Mouse (Mus musculus) cerebellum, adult 9-10 months (tissue): ENCODE results near the gene Fam178b.
A peak's percentile ranks its signal among the peaks of the same experiment; 100 is the strongest.

ENCODE experiments used
- DNase-seq: peaks from one replicate; pipeline ENCODE4 v3.0.0; 2022

Gene Fam178b

GRCm38 (mm10) chr1:36559888-36560287 lies 123.1 kb downstream of the Fam178b start:
- no peak for DNase-seq

GRCm38 (mm10) chr1:36559256-36559655 lies 123.7 kb downstream of the Fam178b start:
- DNase-seq = no peak

DNA sequence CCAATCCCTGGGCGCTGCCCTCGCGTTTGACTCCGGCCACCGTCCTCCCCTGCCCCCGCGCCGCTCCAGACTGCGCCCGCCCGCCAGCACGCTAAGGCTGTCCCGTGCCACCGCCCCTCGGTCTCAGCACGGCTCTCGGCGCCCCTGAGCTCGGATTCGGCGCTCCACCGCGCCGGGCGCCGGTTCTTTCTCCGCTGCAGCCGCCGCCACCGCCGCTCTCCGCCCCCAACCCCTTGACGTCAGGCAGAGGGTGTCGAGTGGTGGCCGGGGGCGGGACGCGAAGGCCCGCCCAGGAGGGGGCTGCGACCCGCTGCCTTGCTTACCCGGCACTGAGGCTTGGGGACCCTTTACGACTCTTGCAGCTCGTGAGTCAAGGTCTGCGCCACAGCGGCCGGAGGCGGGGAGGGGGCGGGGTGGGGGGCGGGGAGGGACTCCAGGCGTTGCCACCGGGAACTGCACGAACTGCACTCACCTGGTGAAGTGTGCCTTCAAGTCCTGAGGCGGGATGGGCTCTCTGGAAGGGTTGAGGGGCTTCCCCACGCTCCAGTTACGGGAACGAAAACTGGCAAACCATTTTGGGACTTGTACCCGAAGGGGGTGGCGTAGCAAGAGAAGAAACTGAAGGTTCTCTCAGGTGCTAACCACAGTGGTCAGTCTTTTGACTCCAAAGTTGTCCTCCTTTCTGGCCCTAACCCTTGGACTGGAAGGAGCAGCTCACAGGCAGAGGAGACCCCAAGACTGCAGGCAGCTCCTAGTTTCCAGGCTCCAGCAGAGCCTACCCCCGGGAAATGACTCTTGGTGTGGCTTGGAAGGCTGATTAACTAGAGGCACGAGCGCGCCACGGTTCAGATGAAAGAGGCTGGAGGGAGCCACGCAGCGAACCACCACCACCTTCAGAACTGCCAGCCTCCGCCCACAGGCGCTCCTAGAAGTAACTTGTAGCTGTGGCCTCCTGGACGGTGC lies 124.7 kb downstream of the Fam178b start, which contains the start of gene Sema4c:
Gene Sema4c (minus strand): TSS at position 319 of the 963 bp plus-strand sequence.
- DNase-seq = peak; percentile 69

- peak; percentile 79 for DNase-seq
Observed at GRCm38 (mm10) chr1:36557457-36558011, 125.4 kb downstream of the Fam178b start.

DNA sequence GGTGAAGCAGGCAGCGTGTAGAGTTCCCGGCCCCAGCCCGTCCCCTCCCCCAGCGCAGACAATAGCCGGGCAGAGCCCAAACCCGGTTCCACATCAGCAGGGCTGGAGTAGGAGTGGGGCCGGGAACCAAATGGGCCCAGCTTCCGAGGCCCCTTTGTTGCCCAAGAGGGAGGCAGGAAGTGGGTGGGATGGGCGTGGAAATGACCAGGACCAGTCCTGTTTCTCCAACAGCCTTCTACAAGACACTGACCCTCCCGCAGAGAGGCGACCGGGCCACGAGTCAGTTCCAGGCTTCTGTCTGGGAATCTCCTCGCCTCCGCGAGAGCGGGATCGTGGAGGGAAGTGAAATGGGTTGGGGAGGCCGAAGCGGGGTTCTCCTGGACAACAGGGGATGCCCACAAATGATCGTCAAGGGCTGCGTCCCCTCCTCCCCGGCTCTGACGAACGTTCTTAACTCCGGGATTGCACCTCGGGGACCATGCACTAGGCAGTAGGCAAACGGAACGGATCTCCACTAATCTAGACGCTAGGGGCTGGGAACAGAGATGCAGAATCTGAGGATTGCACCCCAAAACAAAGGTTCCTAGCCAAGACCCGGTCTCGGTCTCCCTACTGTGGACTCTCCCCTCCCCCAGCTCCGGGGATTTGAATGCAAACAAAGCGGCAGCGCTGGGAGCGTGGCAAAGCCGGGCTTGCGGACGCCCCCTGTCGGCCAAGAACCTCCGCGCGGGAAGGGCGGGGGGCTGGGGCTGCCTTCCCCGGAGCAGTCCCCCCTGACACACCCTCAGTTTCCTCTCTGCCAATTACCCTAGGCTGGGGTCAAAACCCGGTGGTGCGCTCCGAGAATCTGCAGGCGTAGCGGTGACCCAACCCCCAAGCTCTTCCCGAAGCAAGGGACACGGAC lies 126.2 kb downstream of the Fam178b start:
- peak; percentile 93 for DNase-seq

- DNase-seq = peak; percentile 66
Observed at GRCm38 (mm10) chr1:36555798-36556395, 127.1 kb downstream of the Fam178b start.

- peak; percentile 53 for DNase-seq
Observed at GRCm38 (mm10) chr1:36554633-36555399, 128.2 kb downstream of the Fam178b start.

GRCm38 (mm10) chr1:36552506-36552905 lies 130.5 kb downstream of the Fam178b start:
- DNase-seq = peak; percentile 88

GRCm38 (mm10) chr1:36551904-36552303 lies 131.1 kb downstream of the Fam178b start:
- DNase-seq = peak; percentile 63

DNA sequence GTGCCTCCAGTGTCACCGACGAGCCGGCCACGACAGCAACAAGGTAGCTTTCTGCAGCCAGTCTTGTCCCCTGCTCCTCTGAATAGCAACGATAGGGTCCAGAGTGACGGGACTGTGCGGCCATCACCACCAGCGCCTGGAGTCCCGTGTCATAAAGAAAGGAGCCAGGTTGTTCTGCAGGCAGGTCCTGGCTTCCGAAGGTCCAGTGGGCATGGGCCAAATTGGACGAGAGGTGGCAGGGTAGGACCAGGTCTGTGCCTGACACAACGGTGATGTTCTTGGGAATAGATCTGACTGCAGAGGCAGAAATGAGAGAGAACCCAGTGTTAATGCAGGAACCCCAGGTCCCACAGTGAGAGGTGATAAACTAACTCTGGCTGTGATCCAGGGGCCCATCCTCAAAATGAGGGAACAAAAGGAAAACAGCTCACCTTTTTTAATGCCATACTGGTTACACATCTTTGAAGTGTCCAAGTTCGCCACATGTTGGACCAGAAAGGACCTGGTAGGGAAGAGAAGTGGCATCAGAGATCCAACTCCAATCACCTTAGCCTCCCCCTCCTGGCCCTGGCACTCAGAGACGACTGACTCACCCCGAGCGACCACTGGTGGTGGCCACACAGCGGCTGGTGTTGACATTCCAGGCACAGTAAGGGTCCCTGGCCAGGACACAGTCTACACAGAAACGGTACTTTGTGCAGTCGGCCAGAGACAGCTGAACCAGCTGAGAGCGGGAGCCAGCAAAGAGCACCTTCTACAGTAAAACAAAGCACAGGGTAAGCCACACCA lies 132.7 kb downstream of the Fam178b start:
- DNase-seq = peak; percentile 76

- peak; percentile 42 for DNase-seq
Observed at GRCm38 (mm10) chr1:36549491-36549890, 133.5 kb downstream of the Fam178b start.

DNA sequence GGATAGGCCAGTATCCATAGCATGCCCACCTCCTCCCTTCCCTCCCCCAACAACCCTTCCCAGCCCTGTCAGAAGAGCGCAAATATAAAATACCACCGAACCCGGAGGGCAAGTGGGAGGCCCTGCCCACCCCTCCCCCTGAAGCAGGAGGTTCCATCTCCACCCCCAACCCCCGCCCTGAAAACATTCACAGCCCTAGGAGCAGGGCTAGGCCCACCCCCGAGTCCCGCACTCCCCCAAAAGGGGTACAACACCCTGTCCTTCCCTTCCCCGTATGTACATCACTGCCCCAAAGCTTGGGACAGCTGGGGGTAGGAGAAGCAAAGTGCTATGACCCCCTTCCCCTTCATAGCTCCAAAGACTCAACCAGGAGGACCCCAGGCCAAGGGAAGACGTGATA lies 134.2 kb downstream of the Fam178b start:
- DNase-seq = peak; percentile 44

- DNase-seq = peak; percentile 61
Observed at GRCm38 (mm10) chr1:36547981-36548598, 134.9 kb downstream of the Fam178b start.

GRCm38 (mm10) chr1:36546888-36547471 lies 136.0 kb downstream of the Fam178b start, which contains the start of gene Ankrd39:
Ankrd39 (minus strand) TSS chr1:36547445.
- peak; percentile 100 for DNase-seq

DNA sequence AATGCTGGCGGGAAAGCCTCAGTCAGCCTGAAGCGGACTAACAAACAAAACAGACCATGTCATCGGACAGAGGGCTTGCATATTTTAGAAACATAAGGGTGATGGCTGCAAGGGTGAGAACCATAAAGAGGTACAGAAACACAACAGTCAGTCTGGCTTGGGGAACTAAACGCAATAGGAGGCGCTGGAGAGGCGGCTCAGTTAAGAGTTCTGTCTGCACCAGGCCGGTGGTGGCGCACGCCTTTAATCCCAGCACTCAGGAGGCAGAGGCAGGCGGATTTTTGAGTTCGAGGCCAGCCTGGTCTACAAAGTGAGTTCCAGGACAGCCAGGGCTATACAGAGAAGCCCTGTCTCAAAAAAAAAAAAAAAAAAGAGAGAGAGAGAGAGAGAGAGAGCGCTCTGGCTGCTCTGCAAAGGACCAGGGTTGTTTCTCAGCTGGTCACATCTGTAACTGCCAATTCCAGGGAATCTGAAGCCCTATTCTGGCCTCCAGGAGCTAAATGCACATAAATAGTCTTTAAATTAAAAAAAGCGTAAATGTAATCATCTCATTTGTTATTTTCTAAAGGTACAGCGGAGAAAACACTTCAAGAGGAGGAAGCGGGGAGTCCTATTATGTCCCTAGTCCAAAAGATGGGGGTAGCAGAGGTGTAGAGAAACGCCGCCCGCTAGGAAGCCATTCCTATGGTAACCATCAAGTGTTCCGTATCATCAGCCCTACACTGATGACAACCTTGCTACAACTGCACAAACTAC lies 137.0 kb downstream of the Fam178b start:
- DNase-seq = no peak

DNA sequence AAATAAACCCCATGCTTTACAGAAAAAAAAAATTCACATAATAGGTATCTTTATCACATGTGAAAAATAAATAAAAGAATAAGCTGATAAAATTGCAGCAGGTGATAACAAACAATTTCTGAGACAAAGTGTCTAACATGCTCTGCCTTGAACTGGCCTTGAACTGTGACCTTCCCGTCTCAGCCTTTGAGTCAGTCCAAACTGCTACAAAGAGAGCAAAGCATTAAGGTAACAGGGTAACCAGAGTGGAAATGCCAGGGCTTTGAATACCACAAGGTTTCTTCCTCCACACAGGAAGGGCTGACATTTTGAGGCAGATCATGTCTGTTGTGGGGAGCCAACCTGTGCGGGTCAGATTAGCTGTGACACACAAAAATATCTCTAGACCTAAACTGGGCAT lies 137.6 kb downstream of the Fam178b start:
- DNase-seq = no peak

DNA sequence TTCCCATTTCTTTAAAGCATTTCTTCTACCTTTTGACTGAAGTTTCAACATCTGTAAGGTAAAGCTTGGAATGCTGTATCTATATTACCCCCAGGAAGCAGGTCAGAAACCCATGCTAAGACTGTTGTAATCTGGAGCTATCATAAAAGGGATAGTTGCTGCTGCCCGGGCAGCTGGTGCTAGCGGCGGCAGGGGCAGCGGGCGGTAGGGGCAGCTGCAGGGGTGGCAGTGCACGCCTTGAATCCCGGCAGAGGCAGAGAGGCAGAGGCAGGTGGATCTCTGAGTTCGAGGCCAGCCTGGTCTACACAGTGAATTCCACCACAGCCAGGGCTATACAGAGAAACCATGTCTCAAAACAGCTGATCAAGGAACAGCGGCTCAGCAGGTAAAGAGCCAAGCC lies 140.1 kb downstream of the Fam178b start:
- DNase-seq = no peak

GRCm38 (mm10) chr1:36541844-36542243 lies 141.1 kb downstream of the Fam178b start:
- peak; percentile 76 for DNase-seq

- DNase-seq = no peak
Observed at GRCm38 (mm10) chr1:36540807-36541206, 142.2 kb downstream of the Fam178b start.
